Mouse (Mus musculus) liver, embryonic 13.5 days (tissue): ENCODE measurements around the gene Ndufa13. TPM values are rescaled to one million over a fixed set of nuclear protein-coding genes. Genes with fewer than 3 reads are reported as not detected.

Experiments
- ATAC-seq: fragments of 200-750 bp; cut with Nextera tagmentation; 2 replicates; pipeline ENCODE4 v1.8.0; 2017; ENCODE audit warnings: low read depth, mild to moderate bottlenecking, moderate number of reproducible peaks, moderate library complexity
- DNase-seq: peaks from one replicate; pipeline ENCODE4 v3.0.0; 2022
- H3K27ac ChIP-seq: fragments of 300-500 bp; sonication (generic); 2 replicates; pipeline ENCODE4 v1.5.1; 2015; ENCODE audit warnings: moderate library complexity, mild to moderate bottlenecking, inconsistent platforms
- H3K27me3 ChIP-seq: fragments of 300-500 bp; sonication (generic); 2 replicates; pipeline ENCODE4 v1.6.1; 2015; ENCODE audit warnings: mild to moderate bottlenecking, inconsistent platforms
- H3K36me3 ChIP-seq: fragments of 300-500 bp; sonication (generic); 2 replicates; pipeline ENCODE4 v1.6.1; 2015; ENCODE audit warnings: mild to moderate bottlenecking, inconsistent platforms
- H3K4me1 ChIP-seq: fragments of 300-500 bp; sonication (generic); replicated peaks from 2 replicates; pipeline ENCODE4 v1.6.1; 2015; ENCODE audit warnings: inconsistent platforms
- H3K4me2 ChIP-seq: fragments of 300-500 bp; sonication (generic); 2 replicates; pipeline ENCODE4 v1.6.1; 2015; ENCODE audit warnings: inconsistent platforms, mild to moderate bottlenecking, moderate library complexity
- H3K4me3 ChIP-seq: fragments of 300-500 bp; sonication (generic); replicated peaks from 2 replicates; pipeline ENCODE4 v1.5.1; 2015; ENCODE audit warnings: mild to moderate bottlenecking, inconsistent platforms
- H3K9ac ChIP-seq: fragments of 300-500 bp; sonication (generic); 2 replicates; pipeline ENCODE4 v1.6.1; 2015; ENCODE audit warnings: mild to moderate bottlenecking, inconsistent platforms
- H3K9me3 ChIP-seq: fragments of 300-500 bp; sonication (generic); replicated peaks from 2 replicates; pipeline ENCODE4 v1.6.1; 2016; ENCODE audit warnings: inconsistent platforms
- WGBS: fragments of 180-500 bp; shearing (Covaris S2); methylation state at CpG from one replicate; pipeline ENCODE4 v1.1.7; 2015; ENCODE audit not compliant: insufficient replicate concordance; 5-methylcytosine and 5-hydroxymethylcytosine counted together
- polyA plus RNA-seq: library from polyadenylated mRNA; unstranded; fragments of >200 nt; fragmentation: Nextera tagmentation; extraction: Ambion mirVana; gene quantifications from 2 replicates; pipeline ENCODE4 v1.2.1, GENCODE M21; 2015

Ndufa13 gene
- polyA plus RNA-seq, 1 experiment from 2014 or later: 114 TPM

- Histone ChIP-seq H3K4me1 (peaks cover 44% of the 10 kb centered on the region), H3K36me3 (peaks cover 49% of the 10 kb centered on the region), H3K9ac (no peak overlapping the region), H3K4me2 (no peak overlapping the region), H3K9me3 (no peaks in the 10 kb centered on the region), H3K4me3 (no peak overlapping the region), H3K27me3 (no peaks in the 10 kb centered on the region), H3K27ac (no peak overlapping the region)
- DNase-seq: no peak
- ATAC-seq: no peak
- 82% methylated on average over 2 of the region's 2 CpGs for WGBS
Observed at GRCm38 (mm10) chr8:69907106-69907505, 4.7 kb upstream of the Ndufa13 start.

- Histone ChIP-seq H3K4me1 (peaks cover 49% of the 10 kb centered on the region), H3K27me3 (no peaks in the 10 kb centered on the region), H3K4me3 (no peak overlapping the region), H3K9me3 (no peaks in the 10 kb centered on the region), H3K27ac (0 out of 2 replicates have a peak overlapping the region, but pooled peaks have one; percentile 12), H3K4me2 (no peak overlapping the region), H3K36me3 (peaks cover 41% of the 10 kb centered on the region), H3K9ac (no peak overlapping the region)
- WGBS: 87% methylated on average over 2 of the region's 2 CpGs
- ATAC-seq: no peak
- DNase-seq: no peak
Observed at GRCm38 (mm10) chr8:69906260-69906659, 3.9 kb upstream of the Ndufa13 start.

GRCm38 (mm10) chr8:69904096-69904495 lies 1.7 kb upstream of the Ndufa13 start:
- Histone ChIP-seq H3K27me3 (no peaks in the 10 kb centered on the region), H3K4me3 (peak overlapping the region; percentile 74), H3K4me2 (peak overlapping the region; percentile 99), H3K27ac (peak overlapping the region; percentile 67), H3K36me3 (peaks cover 27% of the 10 kb centered on the region), H3K9me3 (no peaks in the 10 kb centered on the region), H3K9ac (peak overlapping the region; percentile 73), H3K4me1 (peaks cover 67% of the 10 kb centered on the region)
- 82% methylated on average over 8 of the region's 8 CpGs for WGBS
- ATAC-seq (no peak), DNase-seq (no peak)

GRCm38 (mm10) chr8:69903063-69903542 lies 745 bp upstream of the Ndufa13 start:
- Histone ChIP-seq H3K27ac (peak overlapping the region; percentile 96), H3K4me2 (peak overlapping the region; percentile 99), H3K27me3 (no peaks in the 10 kb centered on the region), H3K4me1 (peaks cover 77% of the 10 kb centered on the region), H3K9me3 (no peaks in the 10 kb centered on the region), H3K36me3 (peaks cover 27% of the 10 kb centered on the region), H3K4me3 (peak overlapping the region; percentile 74), H3K9ac (peak overlapping the region; percentile 93)
- DNase-seq (peak; percentile 98), ATAC-seq (peak; percentile 83)
- under 1% methylated on average over 43 of the region's 45 CpGs for WGBS

GRCm38 (mm10) chr8:69901484-69902162 lies 735 bp downstream of the Ndufa13 start:
- peaks cover 89% of the 10 kb centered on the region for H3K4me1 ChIP-seq
- peaks cover 28% of the 10 kb centered on the region for H3K36me3 ChIP-seq
- peak; percentile 72 for ATAC-seq
- H3K27me3 ChIP-seq: no peaks in the 10 kb centered on the region
- peak overlapping the region; percentile 96 for H3K27ac ChIP-seq
- peak overlapping the region; percentile 99 for H3K4me2 ChIP-seq
- peak; percentile 95 for DNase-seq
- under 1% methylated on average over 41 of the region's 41 CpGs for WGBS
- peak overlapping the region; percentile 93 for H3K9ac ChIP-seq
- peak overlapping the region; percentile 74 for H3K4me3 ChIP-seq
- no peaks in the 10 kb centered on the region for H3K9me3 ChIP-seq

- peaks cover 87% of the 10 kb centered on the region for H3K4me1 ChIP-seq
- peak overlapping the region; percentile 96 for H3K27ac ChIP-seq
- no peaks in the 10 kb centered on the region for H3K27me3 ChIP-seq
- no peak for ATAC-seq
- DNase-seq: no peak
- peak overlapping the region; percentile 93 for H3K9ac ChIP-seq
- H3K9me3 ChIP-seq: no peaks in the 10 kb centered on the region
- peak overlapping the region; percentile 74 for H3K4me3 ChIP-seq
- peak overlapping the region; percentile 99 for H3K4me2 ChIP-seq
- peaks cover 29% of the 10 kb centered on the region for H3K36me3 ChIP-seq
- 7% methylated on average over 12 of the region's 12 CpGs for WGBS
Observed at GRCm38 (mm10) chr8:69900895-69901451, 1.4 kb downstream of the Ndufa13 start.

GRCm38 (mm10) chr8:69899876-69900275 lies 2.5 kb downstream of the Ndufa13 start:
- WGBS: 79% methylated on average over 2 of the region's 2 CpGs
- Histone ChIP-seq H3K4me1 (peaks cover 85% of the 10 kb centered on the region), H3K4me2 (peak overlapping the region; percentile 99), H3K27me3 (no peaks in the 10 kb centered on the region), H3K27ac (no peak overlapping the region), H3K4me3 (peak overlapping the region; percentile 74), H3K36me3 (peaks cover 40% of the 10 kb centered on the region), H3K9me3 (no peaks in the 10 kb centered on the region), H3K9ac (no peak overlapping the region)
- DNase-seq (no peak), ATAC-seq (no peak)

GRCm38 (mm10) chr8:69897857-69898256 lies 4.5 kb downstream of the Ndufa13 start:
- ATAC-seq (no peak), DNase-seq (no peak)
- WGBS: 82% methylated on average over 6 of the region's 6 CpGs
- H3K4me3 ChIP-seq: no peak overlapping the region
- no peak overlapping the region for H3K4me2 ChIP-seq
- no peaks in the 10 kb centered on the region for H3K27me3 ChIP-seq
- H3K36me3 ChIP-seq: peaks cover 60% of the 10 kb centered on the region
- 0 out of 2 replicates have a peak overlapping the region, but pooled peaks have one; percentile 17 for H3K9ac ChIP-seq
- no peaks in the 10 kb centered on the region for H3K9me3 ChIP-seq
- H3K27ac ChIP-seq: no peak overlapping the region
- H3K4me1 ChIP-seq: peaks cover 77% of the 10 kb centered on the region

GRCm38 (mm10) chr8:69895772-69896451 lies 6.4 kb downstream of the Ndufa13 start:
- DNase-seq (no peak), ATAC-seq (no peak)
- no peak overlapping the region for H3K9ac ChIP-seq
- peaks cover 65% of the 10 kb centered on the region for H3K4me1 ChIP-seq
- peaks cover 9% of the 10 kb centered on the region for H3K27me3 ChIP-seq
- no peak overlapping the region for H3K4me2 ChIP-seq
- 77% methylated on average over 4 of the region's 4 CpGs for WGBS
- H3K27ac ChIP-seq: no peak overlapping the region
- H3K36me3 ChIP-seq: peaks cover 63% of the 10 kb centered on the region
- no peaks in the 10 kb centered on the region for H3K9me3 ChIP-seq
- H3K4me3 ChIP-seq: no peak overlapping the region

GRCm38 (mm10) chr8:69894836-69895332 lies 7.5 kb downstream of the Ndufa13 start:
- Histone ChIP-seq H3K4me2 (no peak overlapping the region), H3K4me1 (peaks cover 55% of the 10 kb centered on the region), H3K9ac (no peak overlapping the region), H3K9me3 (no peaks in the 10 kb centered on the region), H3K27me3 (peaks cover 19% of the 10 kb centered on the region), H3K4me3 (no peak overlapping the region), H3K36me3 (peaks cover 61% of the 10 kb centered on the region), H3K27ac (no peak overlapping the region)
- 74% methylated on average over 6 of the region's 6 CpGs for WGBS
- no peak for ATAC-seq
- DNase-seq: no peak

GRCm38 (mm10) chr8:69893863-69894262 lies 8.5 kb downstream of the Ndufa13 start:
- Histone ChIP-seq H3K9me3 (no peaks in the 10 kb centered on the region), H3K9ac (no peak overlapping the region), H3K4me1 (peaks cover 55% of the 10 kb centered on the region), H3K36me3 (peaks cover 54% of the 10 kb centered on the region), H3K4me3 (no peak overlapping the region), H3K27me3 (peaks cover 29% of the 10 kb centered on the region), H3K4me2 (no peak overlapping the region), H3K27ac (no peak overlapping the region)
- WGBS: 63% methylated on average over 17 of the region's 17 CpGs
- ATAC-seq (no peak), DNase-seq (peak; percentile 46)
